Mouse (Mus musculus): ENCODE results near the gene Oser1. TPM values are rescaled to one million over a fixed set of nuclear protein-coding genes. Genes with fewer than 3 reads are reported as not detected.

Oser1 gene
- polyA plus RNA-seq, 1 experiment from 2014 or later: 92.1 TPM

- 93% methylated on average over 1 of the region's 1 CpGs for WGBS
- no peak for ATAC-seq (ENCODE audit: insufficient number of reproducible peaks, insufficient read depth, low FRiP score, low TSS enrichment, low read depth)
- H3K9me3 ChIP-seq: no peaks in the 10 kb centered on the region
- peaks cover 9% of the 10 kb centered on the region for H3K4me1 ChIP-seq
- no peak overlapping the region for H3K27ac ChIP-seq
- no peak overlapping the region for H3K4me2 ChIP-seq
- no peaks in the 10 kb centered on the region for H3K36me3 ChIP-seq
- no peak overlapping the region for H3K4me3 ChIP-seq
- no peak overlapping the region for H3K9ac ChIP-seq
- peaks cover 37% of the 10 kb centered on the region for H3K27me3 ChIP-seq
Observed at GRCm38 (mm10) chr2:163372627-163373026, 51.9 kb downstream of the Oser1 start.

GRCm38 (mm10) chr2:163370175-163370574 is 54.3 kb downstream of the Oser1 start:
- Histone ChIP-seq H3K4me3 (no peak overlapping the region), H3K36me3 (no peaks in the 10 kb centered on the region)

GRCm38 (mm10) chr2:163364785-163365541 is 59.5 kb downstream of the Oser1 start:
- Histone ChIP-seq H3K4me2 (no peak overlapping the region), H3K9ac (no peak overlapping the region), H3K9me3 (no peaks in the 10 kb centered on the region), H3K27me3 (no peaks in the 10 kb centered on the region), H3K4me3 (no peak overlapping the region), H3K27ac (no peak overlapping the region; the same call in 1 of the 2 replicates), H3K4me1 (no peaks in the 10 kb centered on the region), H3K36me3 (no peaks in the 10 kb centered on the region)
- WGBS: 69% methylated on average over 18 of the region's 18 CpGs
- ATAC-seq (ENCODE audit: insufficient number of reproducible peaks, insufficient read depth, low FRiP score, low TSS enrichment, low read depth): no peak

More at GRCm38 (mm10) chr2:163370175-163370574, 54.3 kb downstream of the Oser1 start:
- Histone ChIP-seq H3K4me1 (peaks cover 4% of the 10 kb centered on the region), H3K4me2 (no peak overlapping the region), H3K9ac (no peak overlapping the region), H3K27me3 (peaks cover 12% of the 10 kb centered on the region), H3K27ac (no peak overlapping the region), H3K9me3 (no peaks in the 10 kb centered on the region)
- ATAC-seq (ENCODE audit: insufficient number of reproducible peaks, insufficient read depth, low FRiP score, low TSS enrichment, low read depth): no peak
- 33% methylated on average over 4 of the region's 4 CpGs for WGBS

GRCm38 (mm10) chr2:163362940-163363921 is 61.3 kb downstream of the Oser1 start:
- H3K27ac ChIP-seq: no peak overlapping the region

GRCm38 (mm10) chr2:163360858-163361623 is 63.5 kb downstream of the Oser1 start:
- H3K9me3 ChIP-seq: no peaks in the 10 kb centered on the region
- no peak for ATAC-seq (ENCODE audit: insufficient number of reproducible peaks, insufficient read depth, low FRiP score, low TSS enrichment, low read depth)
- WGBS: 81% methylated on average over 16 of the region's 16 CpGs
- H3K4me2 ChIP-seq: no peak overlapping the region
- no peaks in the 10 kb centered on the region for H3K36me3 ChIP-seq
- no peaks in the 10 kb centered on the region for H3K27me3 ChIP-seq
- no peak overlapping the region for H3K4me3 ChIP-seq
- no peak overlapping the region for H3K27ac ChIP-seq
- H3K9ac ChIP-seq: no peak overlapping the region
- no peaks in the 10 kb centered on the region for H3K4me1 ChIP-seq

More at GRCm38 (mm10) chr2:163362940-163363921, 61.3 kb downstream of the Oser1 start:
- no peak for ATAC-seq (ENCODE audit: insufficient number of reproducible peaks, insufficient read depth, low FRiP score, low TSS enrichment, low read depth)
- 75% methylated on average over 12 of the region's 12 CpGs for WGBS
- no peak overlapping the region for H3K9ac ChIP-seq
- no peaks in the 10 kb centered on the region for H3K4me1 ChIP-seq
- H3K4me2 ChIP-seq: no peak overlapping the region
- no peak overlapping the region for H3K4me3 ChIP-seq
- H3K36me3 ChIP-seq: no peaks in the 10 kb centered on the region
- no peaks in the 10 kb centered on the region for H3K9me3 ChIP-seq
- no peaks in the 10 kb centered on the region for H3K27me3 ChIP-seq

GRCm38 (mm10) chr2:163359253-163359652 is 65.2 kb downstream of the Oser1 start:
- H3K9me3 ChIP-seq: no peaks in the 10 kb centered on the region
- ATAC-seq (ENCODE audit: insufficient number of reproducible peaks, insufficient read depth, low FRiP score, low TSS enrichment, low read depth): no peak
- H3K4me1 ChIP-seq: no peaks in the 10 kb centered on the region
- no peaks in the 10 kb centered on the region for H3K27me3 ChIP-seq
- no peak overlapping the region for H3K27ac ChIP-seq
- no peaks in the 10 kb centered on the region for H3K36me3 ChIP-seq
- 73% methylated on average over 2 of the region's 2 CpGs for WGBS
- H3K4me2 ChIP-seq: no peak overlapping the region
- no peak overlapping the region for H3K4me3 ChIP-seq
- no peak overlapping the region for H3K9ac ChIP-seq

- 69% methylated on average over 5 of the region's 5 CpGs for WGBS
- Histone ChIP-seq H3K36me3 (no peaks in the 10 kb centered on the region), H3K27me3 (no peaks in the 10 kb centered on the region), H3K4me2 (no peak overlapping the region), H3K4me1 (peaks cover 5% of the 10 kb centered on the region), H3K9me3 (no peaks in the 10 kb centered on the region), H3K4me3 (no peak overlapping the region), H3K9ac (no peak overlapping the region), H3K27ac (no peak overlapping the region)
- ATAC-seq (ENCODE audit: insufficient number of reproducible peaks, insufficient read depth, low FRiP score, low TSS enrichment, low read depth): no peak
Observed at GRCm38 (mm10) chr2:163358662-163359061, 65.8 kb downstream of the Oser1 start.

- WGBS: 82% methylated on average over 12 of the region's 12 CpGs
- Histone ChIP-seq H3K9me3 (no peaks in the 10 kb centered on the region), H3K9ac (no peak overlapping the region), H3K27ac (no peak overlapping the region), H3K4me1 (peaks cover 13% of the 10 kb centered on the region), H3K36me3 (no peaks in the 10 kb centered on the region), H3K4me3 (no peak overlapping the region), H3K4me2 (no peak overlapping the region), H3K27me3 (no peaks in the 10 kb centered on the region)
- no peak for ATAC-seq (ENCODE audit: insufficient number of reproducible peaks, insufficient read depth, low FRiP score, low TSS enrichment, low read depth)
Observed at GRCm38 (mm10) chr2:163356113-163356840, 68.2 kb downstream of the Oser1 start.

Measured in embryonic facial prominence, embryonic 13.5 days (tissue).